Mouse (Mus musculus) Patski (cell line): ENCODE measurements at regions not wholly inside any gene's neighbourhood (a gene's known extent, or its start where the extent isn't known, plus 50 kb on each side); places are given as distances from the start of the nearest gene placed in this dataset.

ENCODE experiments used
- ATAC-seq: fragments of 100-300 bp; one replicate; pipeline ENCODE4 v1.8.0; 2021
- CTCF ChIA-PET: fragments of 350-600 bp; sonication (Branson Sonifier 250); formaldehyde crosslinking; loops from one replicate; lab custom pipeline; 2022; ENCODE audit warnings: inconsistent platforms; lab: Charles Lee
- POLR2A ChIA-PET: fragments of 350-600 bp; sonication (Branson Sonifier 250); formaldehyde crosslinking; loops from one replicate; lab custom pipeline; 2022; ENCODE audit warnings: antibody characterized with exemption, inconsistent platforms; lab: Charles Lee
- DNase-seq: peaks from one replicate; pipeline ENCODE4 v3.0.0-alpha.2; 2011; ENCODE audit warnings: low read depth, low spot score
- H3K27me3 ChIP-seq: fragments of 371-371 bp; one replicate; pipeline ENCODE4 v1.5.1; 2021
- CTCF ChIP-seq: fragments of 100-300 bp; IDR thresholded peaks from one replicate; pipeline ENCODE4 v1.5.1; 2021
- in situ Hi-C: fragments of 300-500 bp; cut with MboI; formaldehyde crosslinking; loops from 3 replicates; pipeline ENCODE4 v1.11.1; 2018; ENCODE audit warnings: low pct_unique_long_range_greater_than_20kb, mixed read lengths

DNA sequence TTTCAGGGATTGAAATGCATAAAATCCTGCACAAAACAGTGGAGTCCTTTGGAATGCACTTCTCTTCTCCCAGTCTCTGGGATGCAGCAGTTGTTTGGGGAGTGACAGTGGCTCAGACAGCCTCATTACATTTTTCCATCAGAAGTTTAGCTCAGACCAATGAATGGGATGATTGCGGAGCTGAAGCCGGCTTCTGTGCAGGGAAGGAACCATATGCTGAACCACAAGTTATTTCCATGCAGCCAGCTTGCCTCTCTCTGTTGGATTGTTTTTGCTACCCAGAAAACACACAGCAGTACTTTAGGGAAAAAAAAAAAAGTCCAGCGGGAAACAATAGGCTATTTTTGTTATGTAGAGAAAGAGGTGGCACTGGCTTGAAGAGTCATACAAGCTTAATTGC, 140.2 kb upstream of the Fam84a start:
- DNase-seq (no peak), ATAC-seq (no peak)
- ChIA-PET POLR2A (no interaction called here), CTCF (interaction anchor here (1.1 kb wide), 1 partner anchor 17 kb away, joined by 3 read pairs; no protein-coding TSS in a partner anchor)
- H3K27me3 ChIP-seq: peaks cover 3% of the 10 kb centered on the region
- in situ Hi-C loops: no loop called here
- no peak for TF ChIP-seq CTCF

DNA sequence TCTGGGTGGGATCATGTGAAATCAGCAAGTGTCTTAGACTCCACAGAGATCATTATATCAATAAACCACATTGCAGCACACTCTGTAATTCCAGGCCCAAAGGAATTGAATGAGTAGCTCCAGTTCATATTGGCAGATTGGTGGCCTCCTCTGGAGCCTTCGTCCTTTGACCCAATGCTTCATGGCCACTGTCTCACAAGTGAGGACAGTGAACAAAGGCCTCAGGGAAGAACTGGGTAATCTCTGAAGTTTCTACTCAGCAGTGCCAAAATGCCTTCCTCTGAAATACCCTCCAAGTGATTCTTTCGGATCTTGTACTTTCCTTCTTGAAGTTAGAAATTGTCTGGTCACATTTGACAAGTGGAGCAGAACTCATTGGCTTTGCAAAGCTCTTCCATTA, 135.8 kb upstream of the Fam84a start:
- peaks cover 3% of the 10 kb centered on the region for H3K27me3 ChIP-seq
- DNase-seq (no peak), ATAC-seq (no peak)
- ChIA-PET POLR2A (no interaction called here), CTCF (no interaction called here)
- TF ChIP-seq CTCF: no peak
- in situ Hi-C loops: no loop called here

DNA sequence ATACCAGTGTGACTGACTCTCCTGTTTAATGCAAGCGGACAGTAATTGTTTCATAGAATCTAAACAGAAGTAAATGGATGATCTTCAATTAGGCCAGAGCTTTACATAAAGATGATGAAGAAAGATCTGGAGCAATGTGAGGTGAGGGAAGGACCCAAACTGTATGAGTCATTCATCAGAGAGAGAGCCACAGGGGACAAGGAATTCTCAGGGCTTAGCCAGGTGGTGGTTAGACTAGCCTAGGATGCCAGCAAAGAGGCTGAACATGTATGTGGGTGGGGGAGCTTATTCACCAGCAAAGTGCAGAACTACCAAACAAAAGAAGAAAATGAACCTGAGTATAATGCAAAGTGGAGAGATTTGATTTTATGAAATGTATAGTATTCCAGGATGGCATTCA, 134.8 kb upstream of the Fam84a start:
- TF ChIP-seq CTCF: no peak
- ChIA-PET POLR2A (no interaction called here), CTCF (no interaction called here)
- in situ Hi-C loops: no loop called here
- peaks cover 3% of the 10 kb centered on the region for H3K27me3 ChIP-seq
- DNase-seq: no peak
- no peak for ATAC-seq

DNA sequence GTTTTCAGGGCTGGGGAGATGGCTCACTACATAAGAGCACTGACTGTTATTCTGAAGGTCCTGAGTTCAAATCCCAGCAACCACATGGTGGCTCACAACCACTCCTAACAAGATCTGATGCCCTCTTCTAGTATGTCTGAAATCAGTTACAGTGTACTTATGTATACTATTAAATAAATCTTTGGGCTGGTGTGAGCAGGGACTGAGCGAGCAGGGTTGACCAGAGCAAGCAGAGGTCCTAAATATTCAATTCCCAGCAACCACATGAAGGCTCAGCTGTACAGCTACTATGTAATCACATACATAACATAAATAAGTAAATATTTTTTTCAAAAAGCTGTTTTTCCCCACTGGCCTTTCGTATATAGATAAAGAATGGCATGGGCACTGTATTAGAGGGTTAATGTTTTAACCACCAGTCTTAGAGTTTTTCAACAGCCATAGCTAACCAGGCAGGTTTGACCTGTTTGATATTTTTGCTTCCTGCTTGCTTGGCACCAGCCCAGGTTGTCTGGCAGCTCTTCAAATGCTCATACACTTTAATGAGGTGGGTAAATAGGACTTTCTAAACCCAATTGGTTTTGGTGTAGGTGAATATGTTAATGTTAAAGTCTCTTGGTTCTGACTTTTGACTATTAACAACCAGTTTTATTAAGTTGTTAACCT, 134.1 kb upstream of the Fam84a start:
- ChIA-PET CTCF (no interaction called here), POLR2A (no interaction called here)
- peaks cover 3% of the 10 kb centered on the region for H3K27me3 ChIP-seq
- DNase-seq (no peak), ATAC-seq (no peak)
- in situ Hi-C loops: no loop called here
- TF ChIP-seq CTCF: no peak

DNA sequence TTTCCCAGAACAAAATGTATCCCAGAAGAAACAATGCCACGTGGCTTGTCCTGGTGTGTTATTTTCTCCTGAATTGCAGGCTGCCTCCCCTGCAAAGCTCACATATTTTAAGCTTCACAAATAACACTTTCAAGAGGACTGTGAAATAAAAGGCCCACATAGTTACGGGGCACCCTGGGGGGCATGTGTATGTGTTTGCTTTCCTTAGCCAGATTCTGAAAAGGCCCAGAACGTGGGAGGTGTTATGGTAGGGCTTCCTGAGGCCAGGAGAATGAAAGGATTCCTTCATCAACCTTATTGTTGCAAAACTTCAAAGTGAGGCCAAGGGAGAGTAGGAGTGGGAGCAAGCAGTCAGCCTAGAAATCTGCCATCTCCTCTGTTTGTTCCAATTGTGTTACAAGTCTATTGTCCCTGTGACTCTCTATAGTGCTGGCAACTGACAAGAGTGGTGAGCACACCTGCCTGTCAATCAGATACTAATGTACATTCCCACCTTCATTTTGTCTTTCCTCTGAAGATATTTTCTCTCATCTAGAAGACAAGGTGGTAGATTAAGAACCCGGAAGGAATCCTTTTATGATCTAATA, 131.3 kb upstream of the Fam84a start:
- CTCF ChIA-PET: no interaction called here
- DNase-seq: no peak
- ATAC-seq: no peak
- POLR2A ChIA-PET: interaction anchor here (0.6 kb wide), 1 partner anchor 315 kb away, joined by 8 read pairs; no protein-coding TSS in a partner anchor
- in situ Hi-C loops: no loop called here
- no peak for TF ChIP-seq CTCF
- H3K27me3 ChIP-seq: no peaks in the 10 kb centered on the region

DNA sequence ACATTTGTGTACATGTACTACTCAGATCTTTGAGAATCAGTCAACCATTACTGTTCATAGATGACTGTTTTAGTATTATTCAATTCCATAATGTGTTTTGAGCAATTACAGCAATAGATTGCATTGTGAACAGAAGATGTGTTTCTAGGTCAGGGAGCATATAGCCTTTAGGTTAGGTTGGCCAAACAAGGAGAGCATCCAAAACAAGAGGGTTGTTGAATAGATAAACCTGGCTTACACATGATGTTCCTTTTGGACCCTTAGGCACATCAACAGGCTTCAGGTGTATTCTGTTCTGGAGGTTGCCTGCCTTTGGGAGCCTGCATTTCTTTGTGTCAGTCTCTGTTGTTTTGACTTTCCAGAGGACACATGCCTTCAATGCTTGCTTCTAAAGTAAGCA, 123.4 kb upstream of the Fam84a start:
- H3K27me3 ChIP-seq: no peaks in the 10 kb centered on the region
- TF ChIP-seq CTCF: no peak
- ChIA-PET CTCF (no interaction called here), POLR2A (no interaction called here)
- DNase-seq (no peak), ATAC-seq (no peak)
- in situ Hi-C loops: no loop called here

DNA sequence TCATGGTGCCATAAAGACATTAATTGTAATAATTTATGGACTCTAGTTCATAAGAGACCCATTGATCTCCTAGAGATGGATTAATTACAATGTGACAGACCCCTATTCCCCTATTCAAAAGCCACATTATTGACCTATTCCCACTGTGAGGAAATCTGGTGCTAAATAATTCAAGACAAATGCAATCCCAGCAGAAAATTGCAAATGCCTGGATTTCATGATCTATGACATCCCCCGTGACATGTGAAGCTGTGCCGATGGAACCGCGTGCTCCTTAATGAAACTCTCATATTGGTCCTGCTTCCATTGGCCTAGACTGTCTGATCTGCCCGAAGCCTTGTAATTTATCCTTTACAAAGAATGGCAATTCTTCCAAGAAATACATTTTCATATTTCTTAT, 122.9 kb upstream of the Fam84a start:
- no peaks in the 10 kb centered on the region for H3K27me3 ChIP-seq
- in situ Hi-C loops: no loop called here
- POLR2A ChIA-PET: no interaction called here
- no peak for TF ChIP-seq CTCF
- CTCF ChIA-PET: no interaction called here
- no peak for ATAC-seq
- DNase-seq: no peak

DNA sequence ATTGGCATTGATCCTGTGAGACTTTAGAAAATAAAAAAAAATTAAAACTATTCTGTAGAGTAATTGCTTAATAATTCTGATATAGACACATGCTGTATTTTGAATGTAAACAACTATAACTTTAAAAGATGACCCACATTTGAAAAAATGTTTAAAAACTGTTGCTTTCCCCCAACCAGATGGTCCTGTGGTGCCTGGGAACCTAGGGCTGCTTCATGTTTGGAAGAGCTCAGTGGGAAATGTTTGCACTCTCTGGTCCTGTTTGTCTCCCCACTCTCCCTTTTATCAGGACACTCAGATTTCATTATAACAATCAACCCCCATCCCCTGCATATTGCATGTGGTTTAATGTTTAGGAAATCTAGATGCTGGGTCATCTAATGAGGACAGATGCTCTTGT, 119.4 kb upstream of the Fam84a start:
- ChIA-PET POLR2A (no interaction called here), CTCF (no interaction called here)
- no peak for TF ChIP-seq CTCF
- no peaks in the 10 kb centered on the region for H3K27me3 ChIP-seq
- DNase-seq: no peak
- in situ Hi-C loops: no loop called here
- ATAC-seq: no peak

DNA sequence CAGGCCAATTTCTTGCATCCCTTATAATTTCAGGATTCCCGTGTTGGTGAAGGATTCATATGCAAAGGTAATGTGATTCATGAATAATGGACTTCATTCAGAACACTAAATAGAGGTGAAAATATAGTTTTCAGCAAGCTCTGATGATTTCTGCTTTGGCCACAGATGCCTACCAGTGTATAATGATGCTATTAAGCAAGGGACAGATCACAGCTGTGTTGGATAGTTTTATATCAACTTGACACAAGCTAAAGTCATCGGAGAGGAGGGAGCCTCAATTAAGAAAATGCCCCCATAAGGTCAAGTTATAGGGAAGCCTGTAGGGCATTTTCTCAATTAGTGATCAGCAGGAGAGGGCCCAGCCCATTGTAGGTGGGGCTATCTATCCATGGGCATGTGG, 109.2 kb upstream of the Fam84a start:
- no peaks in the 10 kb centered on the region for H3K27me3 ChIP-seq
- POLR2A ChIA-PET: no interaction called here
- in situ Hi-C loops: no loop called here
- CTCF ChIA-PET: interaction anchor here (1.2 kb wide), 1 partner anchor 21 kb away, joined by 3 read pairs; no protein-coding TSS in a partner anchor
- DNase-seq (no peak), ATAC-seq (no peak)
- TF ChIP-seq CTCF: no peak

DNA sequence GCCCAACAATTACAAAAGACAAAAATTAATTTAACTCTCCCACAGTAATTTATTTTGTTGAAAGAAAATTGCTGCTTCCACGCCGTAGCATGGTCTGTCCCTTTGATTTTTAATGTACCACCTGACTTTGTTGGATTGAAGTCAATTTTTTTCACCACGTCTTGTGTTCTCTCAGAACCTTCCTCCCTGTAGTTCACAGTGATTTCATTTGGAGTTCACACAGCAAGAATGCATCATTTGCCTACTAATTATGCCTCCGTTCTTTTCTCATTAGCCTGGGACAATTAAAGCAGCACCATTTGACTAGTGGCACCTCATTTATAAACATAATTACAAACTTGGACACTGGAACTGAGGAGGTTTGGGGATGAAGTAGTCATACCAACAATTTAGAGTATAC, 108.4 kb upstream of the Fam84a start:
- TF ChIP-seq CTCF: no peak
- DNase-seq (no peak), ATAC-seq (no peak)
- ChIA-PET CTCF (interaction anchor here (1.2 kb wide), 2 partner anchors 14 to 21 kb away, joined by 3 read pairs; no protein-coding TSS in a partner anchor), POLR2A (no interaction called here)
- H3K27me3 ChIP-seq: no peaks in the 10 kb centered on the region
- in situ Hi-C loops: no loop called here

DNA sequence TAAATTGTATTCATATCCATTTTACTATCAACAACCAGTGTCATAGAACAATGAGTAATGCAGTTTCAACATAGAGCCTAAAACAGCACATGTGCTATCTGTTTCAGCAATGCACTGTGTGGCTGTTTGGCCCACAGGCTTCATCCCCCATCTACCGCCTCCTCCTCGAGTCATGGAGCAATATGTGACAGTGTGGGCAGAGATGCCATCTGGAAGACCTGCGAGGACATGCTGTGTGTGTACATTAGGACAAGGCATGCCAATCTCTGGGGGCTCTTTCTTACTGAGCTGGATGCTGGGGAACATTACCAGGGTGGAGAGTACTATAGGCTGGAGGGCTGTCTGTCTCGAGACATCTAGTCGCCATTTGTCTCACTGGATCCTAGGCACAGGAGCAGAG, 101.5 kb upstream of the Fam84a start:
- in situ Hi-C loops: no loop called here
- no peak for TF ChIP-seq CTCF
- ChIA-PET CTCF (no interaction called here), POLR2A (no interaction called here)
- DNase-seq: no peak
- no peak for ATAC-seq
- H3K27me3 ChIP-seq: no peaks in the 10 kb centered on the region
